Mouse (Mus musculus): ENCODE measurements around the gene Slc24a2. TPM values are rescaled to one million over a fixed set of nuclear protein-coding genes. Genes with fewer than 3 reads are reported as not detected.

Slc24a2 gene
- polyA plus RNA-seq, 1 experiment from 2014 or later = 1.1 TPM

- Histone ChIP-seq H3K27me3 (no peaks in the 10 kb centered on the region), H3K9me3 (replicated peaks) (no peaks in the 10 kb centered on the region), H3K9ac (no peak overlapping the region), H3K4me2 (replicated peaks) (no peak overlapping the region), H3K4me1 (no peaks in the 10 kb centered on the region), H3K27ac (no peak overlapping the region), H3K36me3 (no peaks in the 10 kb centered on the region), H3K4me3 (no peak overlapping the region)
- no peak for ATAC-seq (ENCODE audit: low FRiP score)
- 81% methylated on average over 8 of the region's 8 CpGs for WGBS
Observed at GRCm38 (mm10) chr4:87109331-87110059, 120.8 kb downstream of the Slc24a2 start.

DNA sequence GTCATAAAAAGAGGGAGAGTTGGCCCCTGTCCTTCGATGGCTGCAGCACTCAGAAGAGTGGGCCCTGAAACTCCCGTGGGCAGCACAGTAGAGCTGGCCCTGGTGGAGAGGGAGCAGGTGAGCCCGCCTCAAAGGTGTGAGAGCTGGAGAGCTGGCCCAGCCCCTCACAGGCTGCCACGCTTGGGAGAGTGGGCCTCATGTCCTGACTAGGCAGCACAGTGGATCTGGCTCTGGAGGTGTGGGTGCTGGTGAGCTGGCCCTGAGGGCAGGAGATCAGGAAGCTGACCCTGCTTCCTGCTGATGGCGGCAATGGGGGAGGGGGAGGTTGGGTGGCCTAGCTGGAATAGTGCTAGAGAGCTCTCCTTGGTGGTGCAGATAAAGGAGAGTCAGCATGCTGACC lies 129.3 kb downstream of the Slc24a2 start:
- Histone ChIP-seq H3K36me3 (no peaks in the 10 kb centered on the region), H3K9me3 (replicated peaks) (no peaks in the 10 kb centered on the region), H3K27me3 (no peaks in the 10 kb centered on the region), H3K27ac (no peak overlapping the region), H3K9ac (no peak overlapping the region), H3K4me3 (no peak overlapping the region), H3K4me1 (no peaks in the 10 kb centered on the region), H3K4me2 (replicated peaks) (no peak overlapping the region)
- no peak for ATAC-seq (ENCODE audit: low FRiP score)
- 74% methylated on average over 5 of the region's 5 CpGs for WGBS

DNA sequence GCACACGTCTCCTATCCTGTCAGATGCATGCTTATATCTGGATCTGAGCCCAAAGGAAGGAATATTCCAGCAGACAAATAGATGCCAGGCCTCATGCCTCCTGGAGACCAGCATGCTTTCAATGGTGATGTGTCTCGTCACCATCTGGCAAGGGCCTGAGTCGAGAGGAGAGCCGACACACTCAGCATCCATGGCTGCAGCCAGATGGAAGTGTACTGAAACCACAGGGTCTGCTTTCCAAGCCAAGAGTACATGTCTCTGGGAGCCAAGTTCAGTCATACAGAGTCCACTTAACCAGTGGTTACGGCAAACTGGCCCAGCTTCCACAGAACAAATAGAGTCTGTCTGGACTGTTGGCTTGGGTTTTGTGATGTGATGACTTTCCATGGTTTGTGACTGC lies 134.1 kb downstream of the Slc24a2 start:
- no peaks in the 10 kb centered on the region for H3K9me3 ChIP-seq (replicated peaks)
- no peaks in the 10 kb centered on the region for H3K36me3 ChIP-seq
- H3K4me1 ChIP-seq = no peaks in the 10 kb centered on the region
- H3K27ac ChIP-seq = no peak overlapping the region
- H3K4me3 ChIP-seq = no peak overlapping the region
- no peak overlapping the region for H3K4me2 ChIP-seq (replicated peaks)
- no peak for ATAC-seq (ENCODE audit: low FRiP score)
- no peak overlapping the region for H3K9ac ChIP-seq
- no peaks in the 10 kb centered on the region for H3K27me3 ChIP-seq
- 89% methylated on average over 5 of the region's 5 CpGs for WGBS

GRCm38 (mm10) chr4:87093612-87094011 lies 136.7 kb downstream of the Slc24a2 start:
- Histone ChIP-seq H3K4me2 (replicated peaks) (no peak overlapping the region), H3K36me3 (no peaks in the 10 kb centered on the region), H3K9me3 (replicated peaks) (no peaks in the 10 kb centered on the region), H3K9ac (no peak overlapping the region), H3K27me3 (no peaks in the 10 kb centered on the region), H3K4me1 (no peaks in the 10 kb centered on the region), H3K27ac (no peak overlapping the region), H3K4me3 (no peak overlapping the region)
- ATAC-seq (ENCODE audit: low FRiP score) = no peak
- WGBS = 84% methylated on average over 3 of the region's 3 CpGs

DNA sequence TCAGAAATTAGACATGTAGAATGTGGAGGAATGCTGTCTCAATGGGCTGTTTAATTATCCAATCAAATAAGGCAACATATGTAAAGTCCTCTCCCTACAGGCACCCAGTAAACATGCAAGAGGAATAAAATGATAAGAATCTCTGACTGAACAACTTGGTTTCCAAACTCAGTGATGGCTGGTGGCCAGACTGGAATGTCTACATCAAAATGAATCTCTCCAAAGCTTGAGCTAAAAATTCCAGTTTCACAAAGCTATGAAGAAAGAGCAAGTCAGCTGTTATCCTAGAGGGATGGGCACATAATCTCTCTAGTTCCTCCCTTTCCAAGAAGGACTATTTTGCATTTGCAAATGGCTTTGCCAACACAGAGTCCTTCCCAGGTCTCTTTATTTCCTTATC lies 139.4 kb downstream of the Slc24a2 start:
- H3K36me3 ChIP-seq = no peaks in the 10 kb centered on the region
- H3K4me2 ChIP-seq (replicated peaks) = no peak overlapping the region
- no peak overlapping the region for H3K27ac ChIP-seq
- no peak for ATAC-seq (ENCODE audit: low FRiP score)
- no peak overlapping the region for H3K4me3 ChIP-seq
- H3K27me3 ChIP-seq = no peaks in the 10 kb centered on the region
- H3K9me3 ChIP-seq (replicated peaks) = no peaks in the 10 kb centered on the region
- no peaks in the 10 kb centered on the region for H3K4me1 ChIP-seq
- no peak overlapping the region for H3K9ac ChIP-seq

GRCm38 (mm10) chr4:87088713-87089112 lies 141.6 kb downstream of the Slc24a2 start:
- Histone ChIP-seq H3K4me1 (no peaks in the 10 kb centered on the region), H3K9me3 (replicated peaks) (no peaks in the 10 kb centered on the region), H3K4me2 (replicated peaks) (no peak overlapping the region), H3K27me3 (no peaks in the 10 kb centered on the region), H3K9ac (no peak overlapping the region), H3K27ac (no peak overlapping the region), H3K36me3 (no peaks in the 10 kb centered on the region), H3K4me3 (no peak overlapping the region)
- 77% methylated on average over 6 of the region's 6 CpGs for WGBS
- no peak for ATAC-seq (ENCODE audit: low FRiP score)

GRCm38 (mm10) chr4:87087597-87087996 lies 142.7 kb downstream of the Slc24a2 start:
- H3K4me3 ChIP-seq = no peak overlapping the region
- H3K27ac ChIP-seq = no peak overlapping the region
- ATAC-seq (ENCODE audit: low FRiP score) = no peak
- H3K9ac ChIP-seq = no peak overlapping the region
- no peak overlapping the region for H3K4me2 ChIP-seq (replicated peaks)
- H3K9me3 ChIP-seq (replicated peaks) = no peaks in the 10 kb centered on the region
- no peaks in the 10 kb centered on the region for H3K4me1 ChIP-seq
- 83% methylated on average over 5 of the region's 5 CpGs for WGBS
- H3K36me3 ChIP-seq = no peaks in the 10 kb centered on the region
- H3K27me3 ChIP-seq = no peaks in the 10 kb centered on the region

DNA sequence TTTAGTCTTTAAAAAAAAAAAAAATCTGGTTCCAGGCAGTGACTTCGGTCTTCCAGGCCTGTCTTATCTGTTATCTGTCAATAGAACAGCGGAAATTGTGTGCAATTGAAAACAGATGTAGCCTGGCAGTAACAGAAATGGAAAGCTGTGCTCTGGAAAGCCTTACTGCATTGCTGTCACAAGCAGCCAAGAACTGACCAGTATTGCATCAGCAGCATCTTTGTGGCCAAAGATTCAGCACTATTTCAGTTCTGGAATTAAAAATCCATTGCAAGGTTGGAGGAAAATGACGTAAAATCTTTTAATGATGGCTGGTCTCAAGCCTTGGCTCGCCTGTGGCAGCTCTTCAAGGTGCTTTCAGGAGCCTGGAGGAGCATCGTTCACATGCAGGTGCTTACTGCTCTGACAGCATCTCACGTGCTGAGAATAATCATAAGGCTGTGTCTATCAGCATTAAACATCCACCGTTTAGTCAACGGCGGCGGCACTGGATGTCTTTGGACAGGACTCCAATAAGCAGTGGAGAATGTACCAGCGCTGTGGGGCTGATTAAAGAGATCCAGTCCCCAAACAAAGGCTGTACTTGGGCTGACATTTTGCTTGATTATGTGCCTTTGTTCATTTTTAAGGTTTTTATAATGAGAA lies 143.2 kb downstream of the Slc24a2 start:
- Histone ChIP-seq H3K4me3 (no peak overlapping the region), H3K27me3 (no peaks in the 10 kb centered on the region), H3K9me3 (replicated peaks) (no peaks in the 10 kb centered on the region), H3K4me2 (replicated peaks) (no peak overlapping the region), H3K9ac (no peak overlapping the region), H3K4me1 (no peaks in the 10 kb centered on the region), H3K27ac (no peak overlapping the region), H3K36me3 (no peaks in the 10 kb centered on the region)
- 64% methylated on average over 11 of the region's 11 CpGs for WGBS
- no peak for ATAC-seq (ENCODE audit: low FRiP score)

DNA sequence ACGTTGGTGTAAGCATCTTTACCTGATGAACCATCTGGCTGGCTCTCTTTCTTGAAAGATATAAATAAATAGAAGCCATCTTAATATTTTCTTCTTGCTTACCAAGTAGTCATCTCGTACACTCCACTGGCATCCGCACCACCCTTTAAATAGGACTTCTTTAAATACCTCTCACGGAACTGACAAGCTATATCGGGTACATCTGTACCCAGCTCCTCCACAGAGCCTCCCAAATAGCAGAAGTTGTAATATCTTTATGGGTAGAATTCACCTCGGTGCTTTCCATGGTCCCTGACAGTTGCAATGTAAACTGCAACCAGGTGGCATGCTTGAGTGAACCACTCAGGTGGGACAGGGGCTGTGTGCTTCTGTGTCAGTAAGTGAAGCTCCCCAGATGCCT lies 149.0 kb downstream of the Slc24a2 start:
- no peaks in the 10 kb centered on the region for H3K27me3 ChIP-seq
- H3K9me3 ChIP-seq (replicated peaks) = no peaks in the 10 kb centered on the region
- H3K4me2 ChIP-seq (replicated peaks) = no peak overlapping the region
- 87% methylated on average over 6 of the region's 6 CpGs for WGBS
- no peak overlapping the region for H3K27ac ChIP-seq
- no peak overlapping the region for H3K4me3 ChIP-seq
- H3K36me3 ChIP-seq = no peaks in the 10 kb centered on the region
- H3K9ac ChIP-seq = no peak overlapping the region
- no peaks in the 10 kb centered on the region for H3K4me1 ChIP-seq
- no peak for ATAC-seq (ENCODE audit: low FRiP score)

- Histone ChIP-seq H3K4me2 (replicated peaks) (no peak overlapping the region), H3K9ac (no peak overlapping the region), H3K9me3 (replicated peaks) (no peaks in the 10 kb centered on the region), H3K27ac (no peak overlapping the region), H3K27me3 (no peaks in the 10 kb centered on the region), H3K4me3 (no peak overlapping the region), H3K36me3 (no peaks in the 10 kb centered on the region), H3K4me1 (no peaks in the 10 kb centered on the region)
- WGBS = 83% methylated on average over 4 of the region's 4 CpGs
- no peak for ATAC-seq (ENCODE audit: low FRiP score)
Observed at GRCm38 (mm10) chr4:87079305-87079704, 151.0 kb downstream of the Slc24a2 start.

DNA sequence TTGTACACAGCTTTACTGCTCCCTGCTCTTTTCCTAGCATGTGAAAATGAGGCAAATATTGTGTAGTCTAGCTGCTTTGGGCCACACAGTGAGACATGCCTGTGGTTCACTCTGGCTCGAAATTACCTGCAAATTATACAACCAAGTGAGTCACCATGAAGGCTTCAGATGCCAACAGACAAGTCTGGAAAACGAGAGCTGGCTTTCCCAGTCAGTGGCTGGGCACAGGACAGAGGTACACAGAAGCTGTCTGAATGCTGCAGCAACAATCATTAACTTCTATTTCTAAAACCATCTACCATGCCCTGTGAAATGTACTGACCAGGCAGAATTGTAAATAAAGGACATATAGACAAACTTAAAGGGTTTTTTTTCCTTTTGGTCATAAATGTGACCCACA lies 151.6 kb downstream of the Slc24a2 start:
- Histone ChIP-seq H3K4me3 (no peak overlapping the region), H3K36me3 (no peaks in the 10 kb centered on the region), H3K4me2 (replicated peaks) (no peak overlapping the region), H3K9me3 (replicated peaks) (no peaks in the 10 kb centered on the region), H3K27ac (no peak overlapping the region), H3K4me1 (no peaks in the 10 kb centered on the region), H3K27me3 (no peaks in the 10 kb centered on the region), H3K9ac (no peak overlapping the region)
- no peak for ATAC-seq (ENCODE audit: low FRiP score)
- 62% methylated on average over 2 of the region's 2 CpGs for WGBS

GRCm38 (mm10) chr4:87075761-87076160 lies 154.5 kb downstream of the Slc24a2 start:
- 50% methylated on average over 3 of the region's 3 CpGs for WGBS
- Histone ChIP-seq H3K27ac (no peak overlapping the region), H3K4me2 (replicated peaks) (no peak overlapping the region), H3K9ac (no peak overlapping the region), H3K9me3 (replicated peaks) (no peaks in the 10 kb centered on the region), H3K27me3 (no peaks in the 10 kb centered on the region), H3K4me1 (no peaks in the 10 kb centered on the region), H3K4me3 (no peak overlapping the region), H3K36me3 (no peaks in the 10 kb centered on the region)
- ATAC-seq (ENCODE audit: low FRiP score) = no peak

- no peaks in the 10 kb centered on the region for H3K4me1 ChIP-seq
- H3K4me3 ChIP-seq = no peak overlapping the region
- H3K27me3 ChIP-seq = no peaks in the 10 kb centered on the region
- H3K27ac ChIP-seq = no peak overlapping the region
- ATAC-seq (ENCODE audit: low FRiP score) = no peak
- no peak overlapping the region for H3K9ac ChIP-seq
- H3K36me3 ChIP-seq = no peaks in the 10 kb centered on the region
- WGBS = 74% methylated on average over 3 of the region's 3 CpGs
- no peaks in the 10 kb centered on the region for H3K9me3 ChIP-seq (replicated peaks)
- H3K4me2 ChIP-seq (replicated peaks) = no peak overlapping the region
Observed at GRCm38 (mm10) chr4:87068121-87068520, 162.2 kb downstream of the Slc24a2 start.
